Mouse (Mus musculus): ENCODE results near the gene Ptpn18.
"Not testable (repeated sequence)": the region's sequence is repeated elsewhere in the genome, so short reads cannot be mapped to it uniquely, and the experiment has no call there.

Ptpn18 gene

DNA sequence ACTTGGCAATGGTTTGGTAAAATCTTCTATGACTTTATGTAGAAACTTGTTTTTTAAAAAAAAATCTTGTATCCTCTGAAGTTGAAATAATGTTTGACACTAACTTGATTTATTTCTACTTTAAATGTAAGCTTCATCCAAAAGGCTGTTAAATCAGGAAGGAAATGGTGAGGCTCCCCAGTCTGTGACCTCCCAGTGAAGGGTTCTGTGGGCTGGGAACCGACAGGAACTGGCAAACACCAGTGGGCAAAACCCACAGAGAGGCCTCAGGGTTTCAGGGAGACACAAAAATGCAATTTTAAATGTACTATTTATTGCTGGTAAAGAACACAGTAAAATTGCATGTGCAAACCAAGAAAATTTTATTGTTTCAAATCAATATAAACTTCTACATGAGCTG is 58.2 kb downstream of the Ptpn18 start:
- not testable (repeated sequence) for H3K36me3 ChIP-seq (ENCODE audit: control insufficient read depth, insufficient read depth, low read length, poor library complexity, severe bottlenecking); H3K27me3 ChIP-seq (ENCODE audit: control insufficient read depth, insufficient read depth, low read length, poor library complexity, severe bottlenecking); DNase-seq (ENCODE audit: low read depth, low spot score)

DNA sequence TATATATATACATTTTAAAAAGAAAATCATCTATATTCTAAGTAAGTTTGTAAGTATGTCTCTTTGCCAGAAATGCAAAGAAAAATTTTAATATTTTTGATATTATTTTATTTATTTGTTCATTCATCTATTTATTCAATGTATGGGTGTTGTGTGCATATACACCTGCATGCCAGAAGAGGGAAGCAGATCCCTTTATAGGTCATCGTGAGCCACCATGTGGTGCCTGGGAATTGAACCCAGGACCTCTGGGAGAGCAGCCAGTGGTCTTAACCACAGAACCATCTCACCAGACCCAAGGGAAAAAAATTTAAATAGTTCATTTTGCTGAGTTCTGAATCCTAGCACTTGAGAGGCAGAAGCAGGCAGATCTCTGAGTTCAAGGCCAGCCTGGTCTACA is 58.7 kb downstream of the Ptpn18 start:
- no peak for DNase-seq (ENCODE audit: low read depth, low spot score)
- H3K27me3 ChIP-seq (ENCODE audit: control insufficient read depth, insufficient read depth, low read length, poor library complexity, severe bottlenecking): no peaks in the 10 kb centered on the region

DNA sequence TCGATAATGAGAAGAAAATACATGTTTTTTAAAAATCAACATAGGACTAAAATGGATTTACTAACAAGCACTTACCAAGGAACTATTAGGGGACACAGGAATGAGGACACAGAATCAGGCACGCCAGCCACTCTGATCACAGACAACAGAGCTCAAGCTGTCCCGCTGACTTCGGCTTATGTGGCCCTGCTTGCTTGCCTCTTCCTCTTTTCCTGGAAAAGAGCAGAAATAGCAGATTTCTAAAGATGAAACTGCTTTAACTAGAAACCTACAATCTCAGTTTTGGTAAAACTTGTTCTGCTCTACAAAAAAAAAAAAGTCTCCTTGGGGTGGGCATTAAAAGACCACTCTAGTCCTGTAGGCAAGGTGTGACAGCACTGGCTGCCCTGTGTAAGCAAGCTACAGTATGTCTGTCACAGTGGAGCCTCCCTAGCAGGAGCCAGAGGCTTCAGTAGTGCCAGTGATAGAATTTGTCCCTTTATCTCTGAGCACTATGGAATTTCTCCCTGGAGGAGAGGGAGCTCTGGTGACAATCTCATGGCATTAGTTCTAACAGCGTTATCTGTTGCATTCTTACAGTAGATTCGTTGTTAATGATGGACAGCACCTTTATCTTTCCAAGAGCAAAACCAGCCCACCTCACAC is 62.8 kb downstream of the Ptpn18 start:
- no peak for DNase-seq (ENCODE audit: low read depth, low spot score)
- Histone ChIP-seq H3K27me3 (ENCODE audit: control insufficient read depth, insufficient read depth, low read length, poor library complexity, severe bottlenecking) (no peaks in the 10 kb centered on the region), H3K36me3 (ENCODE audit: control insufficient read depth, insufficient read depth, low read length, poor library complexity, severe bottlenecking) (no peaks in the 10 kb centered on the region)

More for the DNA sequence above, 58.7 kb downstream of the Ptpn18 start:
- no peaks in the 10 kb centered on the region for H3K36me3 ChIP-seq (ENCODE audit: control insufficient read depth, insufficient read depth, low read length, poor library complexity, severe bottlenecking)

DNA sequence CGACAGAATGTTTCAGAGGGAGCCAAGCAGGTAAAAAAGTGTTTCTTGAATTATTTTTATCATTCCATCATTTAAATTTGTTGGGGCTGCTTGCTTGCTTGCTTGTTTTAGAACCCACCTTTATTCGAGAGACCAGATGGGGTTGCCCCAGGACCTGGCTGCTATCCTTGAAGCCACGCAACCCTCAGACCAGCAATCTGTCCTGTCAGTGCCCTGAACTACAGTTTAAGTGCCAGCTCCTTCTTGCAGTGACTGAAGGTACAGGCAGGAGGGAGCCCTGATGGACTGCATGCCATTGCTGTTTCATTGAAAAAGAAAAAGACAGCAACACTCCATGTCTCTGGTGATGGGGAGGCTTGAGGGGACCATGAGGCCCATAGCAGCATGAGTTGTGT is 63.3 kb downstream of the Ptpn18 start:
- no peaks in the 10 kb centered on the region for H3K27me3 ChIP-seq (ENCODE audit: control insufficient read depth, insufficient read depth, low read length, poor library complexity, severe bottlenecking)
- DNase-seq (ENCODE audit: low read depth, low spot score): no peak
- H3K36me3 ChIP-seq (ENCODE audit: control insufficient read depth, insufficient read depth, low read length, poor library complexity, severe bottlenecking): no peaks in the 10 kb centered on the region

DNA sequence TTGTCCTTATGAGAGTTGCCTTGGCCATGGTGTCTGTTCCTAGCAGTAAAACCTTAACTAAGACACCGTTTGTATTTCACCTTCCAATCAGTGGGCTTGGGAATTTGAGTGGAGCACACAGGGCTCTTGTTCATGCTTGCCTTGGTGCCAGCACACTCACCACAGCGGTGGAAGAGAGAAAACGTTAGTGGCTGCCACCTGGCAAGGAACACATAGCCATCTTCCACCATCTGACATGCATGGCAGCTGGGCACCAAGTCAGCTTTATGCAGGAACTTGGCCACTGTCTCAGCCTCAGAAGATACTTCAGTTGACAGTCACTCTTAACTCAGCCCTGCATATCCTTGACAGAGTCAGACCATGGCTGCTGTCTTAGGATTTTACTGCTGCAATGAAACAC is 64.1 kb downstream of the Ptpn18 start:
- no peaks in the 10 kb centered on the region for H3K36me3 ChIP-seq (ENCODE audit: control insufficient read depth, insufficient read depth, low read length, poor library complexity, severe bottlenecking)
- no peaks in the 10 kb centered on the region for H3K27me3 ChIP-seq (ENCODE audit: control insufficient read depth, insufficient read depth, low read length, poor library complexity, severe bottlenecking)
- no peak for DNase-seq (ENCODE audit: low read depth, low spot score)
